Mouse (Mus musculus): Measurements from ENCODE around the gene Lrrc56. TPM values are rescaled to one million over a fixed set of nuclear protein-coding genes. Genes with fewer than 3 reads are reported as not detected.

Gene Lrrc56
- polyA plus RNA-seq (2012; rRNA removed), result 4.0 and 7.4 TPM in 2 replicates

DNA sequence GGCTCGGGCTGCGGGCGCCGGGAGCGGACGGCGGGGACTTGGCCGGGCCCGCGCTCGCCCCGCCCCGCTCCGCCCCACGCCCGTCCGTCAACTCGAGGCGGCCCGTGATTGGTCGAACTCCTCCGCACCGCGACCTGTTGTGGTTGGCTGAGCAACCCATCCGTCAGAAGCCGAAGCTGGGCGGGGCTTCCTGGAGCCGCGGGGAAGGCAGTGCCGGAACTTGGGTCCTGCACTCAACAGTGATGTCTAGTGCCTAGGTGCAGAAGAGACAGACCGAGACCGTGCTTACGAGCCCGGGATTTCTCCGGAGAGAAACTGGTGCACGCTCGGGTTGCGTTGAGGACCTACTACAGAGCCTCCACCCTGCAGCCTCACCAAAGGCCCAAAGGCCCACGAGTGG, at the start of gene Lrrc56, which contains the start of gene Hras:
Gene Lrrc56, plus strand, starts transcription at position 210 of the 400 bp plus-strand sequence.
Gene Hras, minus strand, starts transcription at position 58 of the 400 bp plus-strand sequence.
- under 1% methylated on average over 34 of the region's 39 CpGs for WGBS
- H3K36me3 ChIP-seq (ENCODE audit: control insufficient read depth, insufficient read depth, low read length), result peaks cover 28% of the 10 kb centered on the region
- no peak for TF ChIP-seq CTCF (IDR thresholded peaks at IDR 0.05; ENCODE audit: extremely low read depth, insufficient read length, insufficient replicate concordance, low read depth, low read length)
- peak; percentile 87 for TF ChIP-seq POLR2A (IDR thresholded peaks at IDR 0.05; ENCODE audit: low read depth, low read length)
- peak within 1 kb of the TSS; percentile 83 for H3K27ac ChIP-seq (ENCODE audit: insufficient read depth, low read depth, low read length)
- peaks cover 17% of the 10 kb centered on the region for H3K4me1 ChIP-seq (ENCODE audit: control insufficient read depth, insufficient read depth, insufficient read length, low read length)
- H3K27me3 ChIP-seq (ENCODE audit: control insufficient read depth, insufficient read depth, low read length), result no peaks in the 10 kb centered on the region
- H3K4me3 ChIP-seq (ENCODE audit: low read depth, low read length), result peak within 1 kb of the TSS; percentile 96

GRCm38 (mm10) chr7:141144650-141145049, 49.3 kb upstream of the Lrrc56 start:
- no peaks in the 10 kb centered on the region for H3K27me3 ChIP-seq (ENCODE audit: control insufficient read depth, insufficient read depth, low read length)
- H3K36me3 ChIP-seq (ENCODE audit: control insufficient read depth, insufficient read depth, low read length), result peaks cover 22% of the 10 kb centered on the region
- no peaks in the 10 kb centered on the region for H3K4me1 ChIP-seq (ENCODE audit: control insufficient read depth, insufficient read depth, insufficient read length, low read length)
- H3K4me3 ChIP-seq (ENCODE audit: low read depth, low read length), result no peak overlapping the region
- WGBS, result 86% methylated on average over 3 of the region's 3 CpGs
- TF ChIP-seq POLR2A (IDR thresholded peaks at IDR 0.05; ENCODE audit: low read depth, low read length) (no peak), CTCF (IDR thresholded peaks at IDR 0.05; ENCODE audit: extremely low read depth, insufficient read length, insufficient replicate concordance, low read depth, low read length) (no peak)
- H3K27ac ChIP-seq (ENCODE audit: insufficient read depth, low read depth, low read length), result no peak overlapping the region

- H3K27me3 ChIP-seq (ENCODE audit: control insufficient read depth, insufficient read depth, low read length), result no peaks in the 10 kb centered on the region
- 63% methylated on average over 1 of the region's 1 CpGs for WGBS
- H3K4me1 ChIP-seq (ENCODE audit: control insufficient read depth, insufficient read depth, insufficient read length, low read length), result no peaks in the 10 kb centered on the region
- no peak overlapping the region for H3K4me3 ChIP-seq (ENCODE audit: low read depth, low read length)
- no peak overlapping the region for H3K27ac ChIP-seq (ENCODE audit: insufficient read depth, low read depth, low read length)
- TF ChIP-seq POLR2A (IDR thresholded peaks at IDR 0.05; ENCODE audit: low read depth, low read length), result no peak
- TF ChIP-seq CTCF (IDR thresholded peaks at IDR 0.05; ENCODE audit: extremely low read depth, insufficient read length, insufficient replicate concordance, low read depth, low read length), result no peak
- H3K36me3 ChIP-seq (ENCODE audit: control insufficient read depth, insufficient read depth, low read length), result peaks cover 20% of the 10 kb centered on the region
Observed at GRCm38 (mm10) chr7:141145403-141145802, 48.6 kb upstream of the Lrrc56 start.

- H3K4me3 ChIP-seq (ENCODE audit: low read depth, low read length), result no peak overlapping the region
- H3K27ac ChIP-seq (ENCODE audit: insufficient read depth, low read depth, low read length), result no peak overlapping the region
- WGBS, result 94% methylated on average over 12 of the region's 12 CpGs
- no peak for TF ChIP-seq CTCF (IDR thresholded peaks at IDR 0.05; ENCODE audit: extremely low read depth, insufficient read length, insufficient replicate concordance, low read depth, low read length)
- TF ChIP-seq POLR2A (IDR thresholded peaks at IDR 0.05; ENCODE audit: low read depth, low read length), result no peak
- no peaks in the 10 kb centered on the region for H3K27me3 ChIP-seq (ENCODE audit: control insufficient read depth, insufficient read depth, low read length)
- H3K4me1 ChIP-seq (ENCODE audit: control insufficient read depth, insufficient read depth, insufficient read length, low read length), result no peaks in the 10 kb centered on the region
- peaks cover 21% of the 10 kb centered on the region for H3K36me3 ChIP-seq (ENCODE audit: control insufficient read depth, insufficient read depth, low read length)
Observed at GRCm38 (mm10) chr7:141146043-141146595, 47.8 kb upstream of the Lrrc56 start.

DNA sequence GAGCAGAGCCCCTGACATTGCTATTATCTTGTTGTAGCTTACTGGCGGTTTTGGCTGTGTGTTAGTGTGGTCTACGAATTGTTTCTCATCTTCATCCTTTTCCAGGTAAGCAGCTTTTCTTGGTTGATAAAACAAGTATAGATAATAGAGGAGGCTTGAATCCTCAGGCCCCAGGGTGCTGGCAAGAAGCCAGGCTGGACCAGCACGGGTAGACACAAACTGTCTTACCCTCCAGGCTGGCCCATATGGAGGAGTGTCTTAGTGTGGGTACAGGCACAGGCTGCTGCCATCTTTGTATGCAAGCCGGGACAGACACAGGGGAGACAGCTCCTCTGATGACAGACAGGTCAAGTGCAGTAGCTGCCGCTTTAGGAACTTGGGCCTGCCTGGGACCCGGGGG, 46.9 kb upstream of the Lrrc56 start:
- H3K36me3 ChIP-seq (ENCODE audit: control insufficient read depth, insufficient read depth, low read length), result peaks cover 23% of the 10 kb centered on the region
- no peaks in the 10 kb centered on the region for H3K27me3 ChIP-seq (ENCODE audit: control insufficient read depth, insufficient read depth, low read length)
- WGBS, result 83% methylated on average over 6 of the region's 6 CpGs
- no peak overlapping the region for H3K27ac ChIP-seq (ENCODE audit: insufficient read depth, low read depth, low read length)
- no peak overlapping the region for H3K4me3 ChIP-seq (ENCODE audit: low read depth, low read length)
- no peak for TF ChIP-seq CTCF (IDR thresholded peaks at IDR 0.05; ENCODE audit: extremely low read depth, insufficient read length, insufficient replicate concordance, low read depth, low read length)
- no peak for TF ChIP-seq POLR2A (IDR thresholded peaks at IDR 0.05; ENCODE audit: low read depth, low read length)
- H3K4me1 ChIP-seq (ENCODE audit: control insufficient read depth, insufficient read depth, insufficient read length, low read length), result no peaks in the 10 kb centered on the region

DNA sequence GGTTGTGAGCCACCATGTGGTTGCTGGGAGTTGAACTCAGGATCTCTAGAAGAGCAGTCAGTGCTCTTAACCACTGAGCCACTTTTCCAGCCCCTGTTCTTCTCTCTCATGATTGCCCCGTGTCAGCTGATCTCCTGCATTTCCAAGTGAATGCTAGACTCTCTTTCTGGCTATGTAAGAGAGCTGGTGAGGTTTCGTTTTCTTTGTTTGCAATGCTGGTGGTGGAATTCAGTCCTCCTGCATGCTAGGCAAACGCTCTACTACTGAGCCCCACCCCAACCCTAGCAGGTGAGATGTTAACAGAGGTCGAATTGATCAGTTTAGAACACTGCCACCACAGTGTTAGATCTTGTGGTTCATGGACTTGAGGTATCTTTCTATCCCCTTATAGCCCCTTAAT, 45.3 kb upstream of the Lrrc56 start:
- TF ChIP-seq POLR2A (IDR thresholded peaks at IDR 0.05; ENCODE audit: low read depth, low read length) (no peak), CTCF (IDR thresholded peaks at IDR 0.05; ENCODE audit: extremely low read depth, insufficient read length, insufficient replicate concordance, low read depth, low read length) (no peak)
- H3K27ac ChIP-seq (ENCODE audit: insufficient read depth, low read depth, low read length), result no peak overlapping the region
- H3K4me1 ChIP-seq (ENCODE audit: control insufficient read depth, insufficient read depth, insufficient read length, low read length), result no peaks in the 10 kb centered on the region
- H3K27me3 ChIP-seq (ENCODE audit: control insufficient read depth, insufficient read depth, low read length), result no peaks in the 10 kb centered on the region
- H3K4me3 ChIP-seq (ENCODE audit: low read depth, low read length), result no peak overlapping the region
- 32% methylated on average over 4 of the region's 4 CpGs for WGBS
- peaks cover 20% of the 10 kb centered on the region for H3K36me3 ChIP-seq (ENCODE audit: control insufficient read depth, insufficient read depth, low read length)

GRCm38 (mm10) chr7:141155362-141155761, 38.6 kb upstream of the Lrrc56 start:
- Histone ChIP-seq H3K36me3 (ENCODE audit: control insufficient read depth, insufficient read depth, low read length) (peaks cover 27% of the 10 kb centered on the region), H3K4me3 (ENCODE audit: low read depth, low read length) (no peak overlapping the region), H3K27ac (ENCODE audit: insufficient read depth, low read depth, low read length) (no peak overlapping the region), H3K27me3 (ENCODE audit: control insufficient read depth, insufficient read depth, low read length) (no peaks in the 10 kb centered on the region), H3K4me1 (ENCODE audit: control insufficient read depth, insufficient read depth, insufficient read length, low read length) (no peaks in the 10 kb centered on the region)
- WGBS, result 62% methylated on average over 9 of the region's 9 CpGs
- TF ChIP-seq CTCF (IDR thresholded peaks at IDR 0.05; ENCODE audit: extremely low read depth, insufficient read length, insufficient replicate concordance, low read depth, low read length) (no peak), POLR2A (IDR thresholded peaks at IDR 0.05; ENCODE audit: low read depth, low read length) (no peak)

Data from small intestine, adult 2 months (tissue).